Mouse (Mus musculus) liver, postnatal 0 days (tissue): ENCODE measurements at regions not wholly inside any gene's neighbourhood (a gene's known extent, or its start where the extent isn't known, plus 50 kb on each side); places are given as distances from the start of the nearest gene placed in this dataset.

Experiments used
- ATAC-seq: fragments of 200-750 bp; cut with Nextera tagmentation; 2 replicates; pipeline ENCODE4 v1.8.0; 2017; ENCODE audit warnings: mild to moderate bottlenecking, moderate library complexity
- DNase-seq: peaks from one replicate; pipeline ENCODE4 v3.0.0-alpha.2; 2016
- H3K27ac ChIP-seq: fragments of 300-500 bp; sonication (generic); 2 replicates; pipeline ENCODE4 v1.5.1; 2014; ENCODE audit warnings: antibody characterized with exemption, moderate library complexity, mild to moderate bottlenecking, low read depth
- H3K27me3 ChIP-seq: fragments of 300-500 bp; sonication (generic); 2 replicates; pipeline ENCODE4 v1.6.1; 2014; ENCODE audit warnings: low read length, control low read depth, mixed read lengths; ENCODE audit not compliant: insufficient read depth
- H3K36me3 ChIP-seq: fragments of 300-500 bp; sonication (generic); replicated peaks from 2 replicates; pipeline ENCODE4 v1.6.1; 2014; ENCODE audit warnings: mild to moderate bottlenecking, control low read depth, low read length, moderate library complexity, mixed read lengths; ENCODE audit not compliant: insufficient read depth
- H3K4me1 ChIP-seq: fragments of 300-500 bp; sonication (generic); 2 replicates; pipeline ENCODE4 v1.6.1; 2014; ENCODE audit warnings: antibody characterized with exemption, mild to moderate bottlenecking, control low read depth; ENCODE audit not compliant: insufficient read depth
- H3K4me2 ChIP-seq: fragments of 300-500 bp; sonication (generic); 2 replicates; pipeline ENCODE4 v1.6.1; 2014; ENCODE audit warnings: low read depth, mild to moderate bottlenecking, low read length, moderate library complexity, mixed read lengths
- H3K4me3 ChIP-seq: fragments of 300-500 bp; sonication (generic); 2 replicates; pipeline ENCODE4 v1.5.1; 2014; ENCODE audit warnings: low read depth, low read length
- H3K9ac ChIP-seq: fragments of 300-500 bp; sonication (generic); replicated peaks from 2 replicates; pipeline ENCODE4 v1.6.1; 2014; ENCODE audit warnings: mild to moderate bottlenecking, moderate library complexity
- H3K9me3 ChIP-seq: fragments of 300-500 bp; sonication (generic); 2 replicates; pipeline ENCODE4 v1.6.1; 2016; ENCODE audit warnings: mild to moderate bottlenecking, control low read depth, low read length, mixed read lengths
- CTCF ChIP-seq: sonication (generic); IDR thresholded peaks from 2 replicates; pipeline ENCODE4 v1.5.1; 2016; ENCODE audit warnings: antibody characterized with exemption, low read depth
- EP300 ChIP-seq: IDR thresholded peaks from 2 replicates; pipeline ENCODE4 v1.6.1; 2016; ENCODE audit warnings: antibody characterized with exemption, low read depth, mild to moderate bottlenecking
- WGBS: fragments of 180-500 bp; shearing (Covaris S2); extraction: QIAGEN DNeasy Blood & Tissue Kit; methylation state at CpG from one replicate; pipeline ENCODE4 v1.1.7; 2014; ENCODE audit not compliant: insufficient replicate concordance; 5-methylcytosine and 5-hydroxymethylcytosine counted together

DNA sequence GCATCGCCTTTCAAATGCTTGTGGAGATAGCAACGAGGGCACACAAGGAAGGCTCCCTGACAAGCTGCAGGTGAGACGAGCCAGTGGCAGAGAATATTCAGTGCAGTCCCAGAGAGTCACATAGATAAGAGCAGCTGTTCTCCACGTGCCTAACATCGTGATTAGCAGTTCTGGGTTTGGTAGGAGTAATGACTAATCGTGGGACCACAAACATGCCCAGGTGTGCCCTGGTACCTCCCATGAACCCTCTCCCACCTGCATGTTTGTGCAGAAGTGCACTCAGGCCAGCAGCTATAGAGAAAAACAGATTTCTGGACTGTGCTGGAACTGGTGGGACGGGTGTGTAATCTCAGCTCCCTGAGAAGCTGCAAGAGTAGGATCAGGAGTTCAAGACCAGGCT is 85.9 kb upstream of the Acsl1 start:
- H3K4me3 ChIP-seq = no peak overlapping the region
- no peak overlapping the region for H3K9ac ChIP-seq
- DNase-seq = no peak
- ATAC-seq = peak; percentile 4; the same call in 1 of the 2 replicates
- no peaks in the 10 kb centered on the region for H3K36me3 ChIP-seq
- H3K9me3 ChIP-seq = no peaks in the 10 kb centered on the region
- no peak overlapping the region for H3K4me2 ChIP-seq
- H3K27ac ChIP-seq = peak overlapping the region; percentile 95
- no peak for TF ChIP-seq EP300
- TF ChIP-seq CTCF = no peak
- no peaks in the 10 kb centered on the region for H3K4me1 ChIP-seq
- WGBS = 60% methylated on average over 7 of the region's 7 CpGs
- H3K27me3 ChIP-seq = no peaks in the 10 kb centered on the region

DNA sequence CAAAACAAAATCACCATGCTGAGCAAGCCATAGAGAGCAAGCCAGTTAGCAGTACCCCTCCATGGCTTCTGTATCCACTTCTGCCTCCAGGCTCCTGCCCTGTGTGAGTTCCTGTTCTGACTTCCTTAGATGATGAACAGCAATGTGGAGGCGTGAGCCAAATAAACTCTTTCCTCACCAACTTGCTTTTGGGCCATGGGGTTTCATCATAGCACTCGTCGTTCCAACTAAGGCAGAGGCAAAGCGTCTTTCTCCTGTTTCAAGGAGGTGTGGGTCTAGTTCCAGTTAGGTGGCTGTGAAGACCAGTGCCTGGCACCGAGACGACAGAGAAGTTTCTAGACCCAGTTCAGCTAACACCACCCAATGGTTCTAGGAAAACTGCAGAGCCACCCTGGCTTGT is 85.0 kb upstream of the Acsl1 start:
- peak overlapping the region; percentile 95 for H3K27ac ChIP-seq
- ATAC-seq = peak; percentile 14; the same call in 1 of the 2 replicates
- 53% methylated on average over 6 of the region's 6 CpGs for WGBS

DNA sequence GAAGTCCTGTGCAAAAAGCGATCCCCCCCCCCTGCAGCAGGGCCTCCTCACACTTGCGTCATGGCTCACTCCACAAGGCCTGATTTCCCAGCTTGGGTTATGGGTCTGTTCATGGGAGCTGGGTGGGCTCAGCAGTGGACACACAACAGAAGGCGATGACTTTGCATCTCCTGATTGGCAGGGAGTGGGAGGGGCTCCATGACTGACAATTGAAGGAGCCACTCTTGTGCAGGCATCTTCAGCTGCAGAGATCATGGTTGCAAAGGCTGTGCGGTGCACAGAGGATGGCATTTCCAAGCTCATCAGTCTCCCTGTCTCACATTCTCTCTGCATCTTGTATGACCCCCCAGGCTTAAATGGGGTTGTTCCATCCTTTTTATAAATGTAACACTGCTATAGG is 84.3 kb upstream of the Acsl1 start:
- Histone ChIP-seq H3K4me2 (no peak overlapping the region), H3K4me1 (peaks cover 2% of the 10 kb centered on the region; the same call in 1 of the 2 replicates), H3K36me3 (no peaks in the 10 kb centered on the region), H3K4me3 (no peak overlapping the region), H3K27ac (peak overlapping the region; percentile 95), H3K9me3 (no peaks in the 10 kb centered on the region), H3K27me3 (no peaks in the 10 kb centered on the region), H3K9ac (no peak overlapping the region)
- 66% methylated on average over 4 of the region's 4 CpGs for WGBS
- DNase-seq (peak; percentile 30), ATAC-seq (peak; percentile 76)
- TF ChIP-seq EP300 (no peak), CTCF (no peak)

More for the DNA sequence above, 85.0 kb upstream of the Acsl1 start:
- Histone ChIP-seq H3K4me2 (no peak overlapping the region), H3K9ac (peak overlapping the region; percentile 30; the same call in 1 of the 2 replicates), H3K27me3 (no peaks in the 10 kb centered on the region), H3K4me1 (peaks cover 2% of the 10 kb centered on the region; the same call in 1 of the 2 replicates), H3K9me3 (no peaks in the 10 kb centered on the region), H3K4me3 (no peak overlapping the region), H3K36me3 (no peaks in the 10 kb centered on the region)
- DNase-seq = peak; percentile 34
- TF ChIP-seq EP300 (peak; percentile 63), CTCF (no peak)

DNA sequence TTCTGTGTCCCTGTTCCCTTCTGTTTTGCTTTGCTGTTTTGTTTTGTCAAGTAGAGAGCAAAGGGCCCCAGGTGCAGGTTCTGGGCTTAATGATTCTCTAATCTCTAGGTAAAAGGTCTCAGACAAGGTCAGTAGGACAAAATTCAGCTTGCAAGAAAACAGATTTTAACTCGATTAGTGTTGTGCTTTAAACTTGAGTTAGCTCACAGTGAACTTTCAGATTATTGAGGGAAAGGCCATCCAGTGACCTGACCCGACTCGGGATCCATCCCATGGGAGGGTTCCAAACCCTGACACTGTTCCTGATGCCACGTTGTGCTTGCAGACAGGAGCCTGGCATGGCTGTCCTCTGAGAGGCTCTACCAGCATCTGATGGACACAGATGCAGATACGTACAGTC is 83.8 kb upstream of the Acsl1 start:
- peak overlapping the region; percentile 50 for H3K9ac ChIP-seq
- H3K4me2 ChIP-seq = no peak overlapping the region
- H3K9me3 ChIP-seq = no peaks in the 10 kb centered on the region
- H3K27me3 ChIP-seq = no peaks in the 10 kb centered on the region
- DNase-seq (peak; percentile 44), ATAC-seq (peak; percentile 87)
- no peaks in the 10 kb centered on the region for H3K36me3 ChIP-seq
- TF ChIP-seq CTCF (no peak), EP300 (peak; percentile 78)
- H3K4me3 ChIP-seq = no peak overlapping the region
- 54% methylated on average over 5 of the region's 5 CpGs for WGBS
- H3K4me1 ChIP-seq = peaks cover 2% of the 10 kb centered on the region; the same call in 1 of the 2 replicates
- H3K27ac ChIP-seq = peak overlapping the region; percentile 95

DNA sequence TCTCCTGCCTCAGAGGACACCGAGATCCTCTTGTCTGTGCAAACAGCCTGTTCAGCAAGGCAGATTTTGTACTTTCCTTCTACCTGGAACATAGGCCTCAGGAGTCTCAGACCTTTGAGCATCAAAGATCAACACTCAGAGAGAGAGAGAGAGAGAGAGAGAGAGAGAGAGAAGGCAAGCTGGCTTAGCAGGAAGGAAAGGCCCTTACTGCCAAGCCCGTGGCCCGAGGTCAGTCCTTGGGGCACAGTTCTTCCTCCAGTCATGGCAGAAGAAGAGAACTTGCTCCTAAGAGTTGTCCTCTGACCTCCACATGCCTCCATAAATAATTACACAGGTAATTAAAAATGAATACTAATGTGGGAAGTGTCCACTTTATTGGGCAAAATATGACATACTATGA is 82.4 kb upstream of the Acsl1 start:
- ATAC-seq = no peak
- no peak overlapping the region for H3K4me3 ChIP-seq

DNA sequence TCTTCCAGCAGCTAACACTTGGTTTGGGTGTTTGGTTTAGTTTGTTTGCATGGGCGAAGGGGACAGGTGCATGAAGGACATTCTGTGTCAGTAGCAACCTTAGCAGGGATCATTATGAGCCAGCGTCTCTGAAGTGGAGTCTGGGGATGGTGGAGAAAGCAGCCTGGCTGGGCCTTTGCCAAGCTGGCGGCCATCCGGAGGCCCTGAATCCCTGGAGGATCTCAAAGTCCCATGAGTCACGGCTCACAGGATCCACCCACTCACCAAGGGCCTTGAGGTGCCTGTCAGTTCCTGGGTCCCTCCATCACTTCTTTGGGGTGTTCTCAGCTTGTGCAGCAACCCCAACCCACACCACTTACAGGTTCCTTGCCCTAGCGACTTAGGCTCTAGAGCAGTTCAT is 80.4 kb upstream of the Acsl1 start:
- Histone ChIP-seq H3K9ac (no peak overlapping the region), H3K4me1 (peaks cover 11% of the 10 kb centered on the region), H3K9me3 (no peaks in the 10 kb centered on the region), H3K27ac (no peak overlapping the region), H3K4me3 (no peak overlapping the region), H3K27me3 (no peaks in the 10 kb centered on the region), H3K4me2 (no peak overlapping the region), H3K36me3 (no peaks in the 10 kb centered on the region)
- WGBS = 63% methylated on average over 6 of the region's 6 CpGs
- no peak for DNase-seq
- no peak for ATAC-seq
- TF ChIP-seq CTCF (no peak), EP300 (no peak)

More for the DNA sequence above, 82.4 kb upstream of the Acsl1 start:
- H3K9me3 ChIP-seq = no peaks in the 10 kb centered on the region
- H3K27ac ChIP-seq = peak overlapping the region; percentile 94
- no peak overlapping the region for H3K9ac ChIP-seq
- H3K4me1 ChIP-seq = peaks cover 2% of the 10 kb centered on the region; the same call in 1 of the 2 replicates
- TF ChIP-seq EP300 (no peak), CTCF (no peak)
- no peak for DNase-seq
- no peaks in the 10 kb centered on the region for H3K36me3 ChIP-seq
- no peaks in the 10 kb centered on the region for H3K27me3 ChIP-seq
- no peak overlapping the region for H3K4me2 ChIP-seq
- WGBS = 52% methylated on average over 3 of the region's 3 CpGs

DNA sequence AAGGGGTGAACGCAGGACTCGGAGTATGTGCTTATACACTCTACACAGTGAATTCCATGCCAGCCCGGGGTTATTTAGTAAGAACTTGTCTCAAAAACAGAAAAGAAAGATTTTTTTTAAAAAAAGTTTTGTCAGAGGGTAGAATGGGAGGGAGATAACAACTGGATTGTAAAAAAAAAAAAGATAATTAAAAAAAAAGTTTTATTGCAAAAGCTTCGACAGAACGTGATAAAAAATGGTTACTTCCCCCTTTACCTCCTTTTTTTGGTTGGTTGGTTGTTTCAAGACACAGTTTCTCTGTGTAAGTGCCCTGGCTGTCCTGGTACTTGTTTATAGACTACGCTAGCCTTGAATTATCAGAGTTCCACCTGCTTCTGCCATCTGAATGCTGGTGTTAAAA is 79.2 kb upstream of the Acsl1 start:
- peaks cover 14% of the 10 kb centered on the region for H3K4me1 ChIP-seq
- TF ChIP-seq EP300 = no peak
- no peak for TF ChIP-seq CTCF
- DNase-seq (no peak), ATAC-seq (no peak)
- no peaks in the 10 kb centered on the region for H3K27me3 ChIP-seq
- H3K27ac ChIP-seq = no peak overlapping the region
- WGBS = 72% methylated on average over 6 of the region's 6 CpGs
- H3K9ac ChIP-seq = no peak overlapping the region
- no peak overlapping the region for H3K4me2 ChIP-seq
- H3K36me3 ChIP-seq = no peaks in the 10 kb centered on the region
- no peak overlapping the region for H3K4me3 ChIP-seq
- H3K9me3 ChIP-seq = no peaks in the 10 kb centered on the region
